Mouse (Mus musculus) embryonic fibroblast, embryonic 13.5 days (primary cell): ENCODE measurements at regions not wholly inside any gene's neighbourhood (a gene's known extent, or its start where the extent isn't known, plus 50 kb on each side); places are given as distances from the start of the nearest gene placed in this dataset.

ENCODE experiments used
- CTCF ChIP-seq: IDR thresholded peaks from 2 replicates; pipeline ENCODE4 v1.5.1; 2011; ENCODE audit warnings: mild to moderate bottlenecking, control low read depth, low read length, moderate library complexity, borderline replicate concordance; ENCODE audit not compliant: insufficient read depth
- POLR2A ChIP-seq: IDR thresholded peaks from 2 replicates; pipeline ENCODE4 v1.6.1; 2011; ENCODE audit warnings: low read depth, mild to moderate bottlenecking, control low read depth, low read length, moderate library complexity

- TF ChIP-seq CTCF (no peak), POLR2A (no peak)
Observed at GRCm38 (mm10) chr7:70423524-70424230, 57.1 kb upstream of the Nr2f2 start.
